Mouse (Mus musculus) frontal cortex, postnatal 36 days (tissue): ENCODE measurements at regions not wholly inside any gene's neighbourhood (a gene's known extent, or its start where the extent isn't known, plus 50 kb on each side); places are given as distances from the start of the nearest gene placed in this dataset.

Source experiments
- DNase-seq, 2 experiments: peaks; one replicate each; pipeline ENCODE4 v3.0.0; 2022; ENCODE audit warnings: low spot score in 2 of 2

DNA sequence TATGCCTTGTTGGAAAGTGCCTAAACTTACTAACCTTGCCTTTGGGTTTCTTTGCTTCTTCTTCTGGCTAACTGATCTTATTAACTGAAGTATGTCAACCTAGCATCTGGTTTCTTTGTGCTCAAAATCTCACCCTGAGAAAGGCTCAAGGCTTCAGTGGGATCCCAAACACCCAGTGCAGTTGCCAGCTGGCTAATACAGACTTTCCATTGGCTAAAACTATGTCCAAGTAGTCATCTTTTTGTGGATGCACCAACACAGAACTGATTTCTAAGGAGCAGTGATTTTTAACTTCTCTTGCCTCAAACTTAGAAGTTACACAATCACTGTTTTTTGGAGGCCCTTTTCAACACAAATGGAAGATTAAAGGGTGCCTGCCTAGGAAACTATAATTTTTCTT lies 97.8 kb upstream of the Dcn start:
- no peak for DNase-seq

DNA sequence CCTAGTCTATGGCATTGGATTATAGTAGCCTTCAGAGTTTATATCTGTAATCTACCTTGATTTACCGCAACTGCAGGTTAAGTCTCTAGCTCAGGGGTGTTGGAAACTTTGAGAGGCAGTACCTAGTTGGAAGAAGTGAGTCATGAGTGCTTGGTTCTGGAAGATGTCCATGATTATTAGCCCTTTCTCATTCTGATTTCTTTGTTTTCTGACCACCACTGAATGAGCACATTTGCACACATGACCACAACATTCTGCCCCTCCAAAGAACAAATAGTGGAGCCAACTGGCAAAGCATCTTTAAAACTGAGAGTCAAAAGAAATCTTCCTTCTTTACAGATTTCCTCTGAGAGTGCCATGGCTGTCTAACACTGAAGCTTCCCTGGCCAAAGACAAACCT lies 95.5 kb upstream of the Dcn start:
- DNase-seq = no peak

DNA sequence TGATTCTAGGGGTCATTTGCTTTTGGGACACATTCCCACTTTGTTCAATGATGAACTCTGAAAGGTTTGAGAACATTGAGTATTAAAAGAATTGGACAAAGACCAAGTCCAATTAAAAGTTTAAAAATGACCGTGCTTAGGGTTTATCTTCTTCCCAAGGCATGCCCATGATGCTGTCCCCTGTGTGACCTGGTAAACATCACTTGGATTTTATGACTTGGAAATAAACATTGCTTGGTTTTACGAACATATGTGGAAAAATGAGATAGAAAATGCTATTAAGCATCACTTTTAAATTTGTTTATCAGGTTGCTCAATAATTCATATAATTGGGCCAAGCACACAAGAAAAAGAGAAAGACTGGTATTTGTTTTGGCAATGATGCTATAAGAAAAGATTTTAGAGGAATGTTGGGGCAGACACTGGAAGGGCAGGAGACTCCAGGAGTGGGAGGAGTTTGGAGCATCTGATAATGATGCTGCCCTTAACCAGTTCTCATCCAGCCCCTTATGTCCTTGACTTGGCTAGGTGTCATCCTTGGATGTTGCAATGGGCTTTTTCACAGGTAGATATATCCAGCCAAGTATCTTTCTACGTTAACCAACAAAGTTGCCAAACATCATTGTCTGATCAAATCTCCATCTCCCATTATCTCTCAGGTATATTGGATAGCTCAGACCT lies 92.1 kb upstream of the Dcn start:
- no peak for DNase-seq

DNA sequence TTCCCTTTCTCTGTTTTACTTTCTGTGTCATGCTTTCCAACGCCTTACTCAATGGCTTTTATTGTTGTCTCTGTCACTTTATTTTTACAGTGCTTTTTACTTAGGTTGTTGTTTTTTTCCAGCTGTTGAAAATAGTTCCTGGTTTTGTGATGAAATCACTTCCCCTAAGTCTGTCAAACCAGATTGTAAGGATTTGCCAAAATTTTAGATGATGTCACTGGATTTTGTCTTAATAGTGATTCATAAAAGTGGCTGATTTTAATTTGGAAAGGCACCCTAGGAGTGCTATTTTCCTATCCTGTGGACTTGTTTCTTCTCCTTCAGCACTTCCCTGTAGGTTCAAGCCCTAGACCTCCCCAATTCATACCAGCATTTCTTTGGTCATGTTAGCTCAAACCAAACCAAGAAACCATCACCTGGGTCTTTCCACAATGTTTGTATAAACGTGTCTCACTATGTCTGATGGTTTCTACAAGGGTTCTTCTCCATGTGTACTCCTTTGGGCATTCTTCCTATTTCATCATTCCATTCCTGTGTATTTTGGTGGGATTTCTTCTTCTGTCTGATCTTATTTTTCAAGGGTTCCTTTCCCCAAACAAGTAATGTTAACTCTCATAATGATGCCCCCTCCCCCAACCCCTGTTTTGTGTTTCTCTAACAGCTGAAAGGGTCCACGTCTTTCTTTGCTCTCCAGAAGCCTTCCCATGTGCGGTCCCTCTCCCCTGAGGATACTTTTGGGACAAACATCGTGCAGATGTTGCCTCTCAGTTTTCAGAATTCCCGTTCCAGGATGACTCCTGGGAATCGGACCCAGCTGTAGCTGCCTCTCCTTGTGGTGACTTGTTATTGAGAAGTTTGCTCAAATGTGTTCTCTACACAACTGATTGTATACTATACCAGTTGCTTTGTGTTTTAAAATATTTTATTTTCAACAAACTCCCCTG lies 89.5 kb upstream of the Dcn start:
- DNase-seq = no peak

DNA sequence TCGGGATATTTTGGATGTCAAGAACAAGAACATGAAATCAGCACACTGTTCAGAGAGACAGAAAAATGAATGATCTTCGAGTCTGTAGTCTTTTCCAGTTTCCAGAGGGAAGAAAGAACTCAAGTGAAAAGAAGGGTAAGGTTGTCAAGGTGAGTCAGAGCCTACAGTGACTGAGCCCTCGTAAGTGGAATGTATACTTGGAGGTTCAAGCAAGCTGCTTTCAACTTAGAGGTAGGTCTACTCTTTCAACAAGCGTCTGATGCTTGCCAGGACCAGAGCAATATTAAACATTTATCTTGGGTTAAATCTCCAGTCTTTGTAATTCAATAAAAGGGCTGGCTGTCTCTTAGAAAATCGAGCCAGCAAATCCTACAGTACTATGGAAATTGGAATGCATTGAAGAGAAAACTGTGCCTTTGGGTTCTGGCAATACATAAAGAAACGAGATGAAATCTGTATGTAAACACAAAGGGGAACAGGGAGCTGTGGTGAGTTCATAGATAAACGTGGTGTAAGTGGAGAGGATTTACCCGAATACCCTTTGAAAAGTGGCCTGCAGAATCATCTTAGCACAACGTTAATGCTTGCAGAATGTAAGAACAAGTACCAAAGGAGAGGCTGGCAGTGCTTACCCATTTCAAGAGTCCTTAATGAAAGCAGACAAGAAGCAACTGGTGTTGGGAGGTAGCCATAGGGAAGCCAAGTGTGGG lies 82.2 kb upstream of the Dcn start:
- DNase-seq = no peak

DNA sequence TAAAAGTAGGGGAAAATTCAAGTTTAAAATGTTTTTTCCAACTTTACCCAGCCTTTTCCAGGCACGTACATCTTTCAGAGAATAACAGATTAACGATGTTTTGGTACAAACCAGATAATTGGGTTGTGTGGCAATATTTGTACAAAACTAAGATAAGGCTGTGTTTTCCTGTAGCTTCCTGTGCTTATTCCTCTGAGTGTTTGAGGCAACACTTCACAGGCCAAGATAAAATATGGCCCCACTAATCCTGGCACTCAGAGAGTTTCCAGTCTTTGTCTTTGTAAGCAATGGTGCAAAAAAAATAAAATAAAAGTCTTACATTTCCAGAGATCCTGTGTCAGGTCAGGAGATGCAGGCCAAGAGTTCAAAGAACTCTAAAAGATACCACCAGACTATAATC lies 81.5 kb upstream of the Dcn start:
- no peak for DNase-seq

DNA sequence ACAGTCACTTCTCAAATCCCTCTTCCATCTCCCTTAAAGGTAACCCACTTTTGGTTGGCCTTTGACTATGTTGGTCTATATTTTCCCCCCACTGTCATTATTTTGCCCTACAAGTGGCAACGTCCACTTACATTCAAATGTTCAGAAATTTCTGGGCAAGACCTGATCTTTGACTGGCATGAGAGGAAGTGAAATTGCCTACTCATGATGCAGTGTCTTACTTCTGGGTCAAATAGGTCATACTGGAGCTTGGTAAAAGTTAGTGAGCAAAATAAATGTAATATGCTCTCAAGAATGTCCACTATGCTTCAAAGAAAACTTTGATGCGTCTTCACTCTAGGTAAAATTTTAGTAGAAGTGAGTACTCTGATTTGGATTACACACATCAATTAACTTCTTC lies 76.9 kb upstream of the Dcn start:
- DNase-seq = no peak

DNA sequence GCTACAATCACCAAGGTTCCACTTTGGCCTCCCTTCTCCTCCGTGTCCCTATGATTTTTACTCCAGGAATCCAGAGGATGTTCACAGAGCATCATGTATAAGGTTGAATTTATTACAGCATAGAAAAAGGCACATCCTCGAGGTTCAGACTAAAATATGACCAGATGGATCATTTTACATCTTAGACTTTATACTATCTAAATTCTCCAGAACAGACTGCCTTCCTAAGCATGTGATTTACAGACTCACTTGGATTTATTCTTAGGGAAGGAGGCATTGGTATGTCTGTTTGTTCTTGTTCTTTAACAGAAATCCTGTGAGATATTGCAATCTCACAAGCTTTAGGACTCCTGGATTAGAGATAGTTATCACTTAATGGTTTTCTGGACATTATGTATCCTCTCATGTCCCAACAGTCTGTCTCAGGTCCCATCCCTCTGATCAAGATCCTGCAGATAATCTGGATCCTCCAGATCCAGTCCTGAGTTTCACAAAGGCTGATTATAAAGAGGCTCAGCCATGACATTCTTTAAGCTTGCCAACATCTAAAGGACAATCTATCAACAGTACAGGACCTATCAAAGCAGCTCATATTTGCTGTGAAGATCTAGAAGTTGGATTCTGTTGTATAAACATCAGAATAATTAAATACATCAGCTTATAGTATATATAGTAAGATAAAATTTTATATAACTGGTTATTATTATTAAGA lies 75.2 kb upstream of the Dcn start:
- DNase-seq = peak in 1 of 2 experiments; percentile 2

DNA sequence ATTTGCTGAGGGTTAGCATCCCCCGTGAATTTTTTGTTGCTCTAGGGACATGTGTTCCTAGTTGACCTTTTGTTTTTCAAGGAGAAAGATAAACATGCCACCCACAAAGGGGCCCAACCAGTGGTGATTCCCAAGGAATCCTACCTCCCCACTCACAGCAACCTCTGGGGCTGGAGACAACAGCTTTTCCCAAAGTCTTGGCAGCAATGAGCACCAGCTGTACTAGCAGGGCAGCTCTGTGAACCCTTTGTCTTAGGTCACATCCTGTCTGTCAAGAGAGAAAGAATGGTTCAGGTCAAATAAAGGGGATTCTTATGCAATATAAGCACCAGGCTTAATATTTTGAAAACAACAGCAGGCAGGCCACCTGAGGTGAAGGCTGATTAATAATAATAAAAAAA lies 70.2 kb upstream of the Dcn start:
- DNase-seq = no peak

DNA sequence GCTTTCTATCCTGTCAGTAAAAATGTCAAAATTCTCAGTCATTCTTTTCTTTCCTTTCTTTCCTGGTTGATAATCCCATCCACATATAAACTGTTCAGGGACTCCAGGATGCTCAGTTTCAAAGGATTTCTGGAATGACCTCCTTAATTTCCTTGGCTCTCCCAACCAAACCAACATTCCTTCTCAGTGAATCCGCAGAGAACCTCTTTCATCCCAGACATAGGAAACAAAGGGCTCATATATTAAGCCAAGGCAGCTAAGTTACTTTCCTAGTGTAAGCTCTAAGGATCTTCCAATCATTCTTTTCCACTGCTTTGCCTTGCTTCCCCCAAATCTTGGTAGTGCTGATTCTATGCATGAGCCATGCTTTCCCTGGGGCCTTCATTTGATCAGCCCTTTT lies 69.5 kb upstream of the Dcn start:
- DNase-seq = no peak

DNA sequence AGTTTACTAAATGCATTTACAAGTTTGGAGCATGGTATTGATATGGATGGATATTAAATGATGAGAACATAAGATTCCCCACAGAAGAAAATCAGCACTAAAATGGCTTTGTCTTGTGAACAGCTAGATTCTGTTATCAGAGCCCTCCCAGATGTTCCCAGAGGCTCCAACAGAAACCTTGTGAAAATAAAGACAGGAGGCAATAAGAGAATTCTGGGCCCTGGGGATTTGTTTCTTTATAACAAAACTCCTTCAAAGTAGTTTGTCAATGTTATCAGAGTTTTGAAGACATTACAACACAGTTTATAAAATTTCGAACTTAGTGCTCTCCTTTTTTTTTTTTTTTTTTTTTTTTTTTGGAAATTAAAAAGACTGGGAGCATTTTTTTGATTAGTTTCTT lies 56.8 kb upstream of the Dcn start:
- DNase-seq = no peak

DNA sequence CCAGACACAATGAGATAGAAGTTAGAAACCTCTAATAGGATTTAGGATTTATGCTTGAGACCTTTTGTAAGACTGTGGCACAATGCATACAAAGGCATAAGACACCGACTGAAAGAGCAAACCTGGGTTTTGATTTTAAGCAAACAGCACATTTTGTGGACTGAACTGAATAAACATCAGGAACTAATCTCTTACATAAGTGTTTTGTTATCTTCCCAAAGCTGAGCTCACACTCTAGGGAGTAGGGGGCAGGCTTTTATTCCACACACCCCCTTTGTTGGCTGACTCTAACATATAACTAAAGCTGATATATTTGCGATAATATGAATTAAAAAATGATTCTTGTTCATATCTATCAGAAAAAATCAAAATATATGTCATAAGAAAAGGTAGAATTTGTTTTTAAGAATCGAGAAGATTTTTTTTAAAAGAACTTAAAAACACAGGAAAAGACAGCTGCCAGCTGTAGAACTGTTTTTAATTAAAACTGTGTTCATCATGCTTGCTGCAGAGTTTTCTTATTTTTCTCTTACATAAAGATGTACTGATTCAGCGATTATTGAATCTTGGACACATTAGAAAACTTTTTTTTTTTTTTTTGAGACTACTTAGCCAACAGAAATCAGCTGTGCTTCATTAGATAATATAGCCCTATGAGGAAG lies 56.2 kb upstream of the Dcn start:
- DNase-seq = no peak
